Comparison of ENCODE assay signal across 13 mouse cellular contexts in genomic region chr15:86079876-86080275, GRCm38 (mm10). TPM values are rescaled to one million over a fixed set of nuclear protein-coding genes. Genes with fewer than 3 reads are reported as not detected.
DNase-seq lines count a peak whose midpoint lies in the region; ATAC-seq and TF ChIP-seq lines count a peak whose summit lies in the region.
"Had no signal": no experiment of that assay in that cellular context is flagged by ENCODE, and none has a peak within 500 bp of the region (broad histone marks: within the 10 kb centered on the region; RNA-seq: fewer than 3 reads in every experiment).

No protein-coding gene starts in this region.

- TF ChIP-seq EP300 in stomach, postnatal 0 days (optimal IDR thresholded peaks at IDR 0.05), result no peak

- H3K36me3 ChIP-seq in stomach, postnatal 0 days (ENCODE audit: control insufficient read depth, insufficient read depth, low read length), result no peaks in the 10 kb centered on the region
- H3K36me3 ChIP-seq: embryonic facial prominence, embryonic 15.5 days; midbrain, embryonic 12.5 days had no signal

- no peaks in the 10 kb centered on the region; the same call in 1 of the 2 replicates for H3K4me1 ChIP-seq in lung, adult 2 months (ENCODE audit: control insufficient read depth, insufficient read depth, low read length)
- no peaks in the 10 kb centered on the region for H3K4me1 ChIP-seq in stomach, postnatal 0 days (replicated peaks; ENCODE audit: control insufficient read depth, insufficient read depth)

- WGBS in lung, adult 2 months, result 52% methylated on average over 4 of the region's 4 CpGs
- WGBS in stomach, postnatal 0 days, result 65% methylated on average over 4 of the region's 4 CpGs

- no peak overlapping the region for H3K9ac ChIP-seq in stomach, postnatal 0 days (ENCODE audit: low read length)
- H3K9ac ChIP-seq: embryonic facial prominence, embryonic 15.5 days; midbrain, embryonic 12.5 days had no signal

- TF ChIP-seq POLR2A in lung, adult 2 months (IDR thresholded peaks at IDR 0.05; ENCODE audit: borderline replicate concordance, extremely low read depth, low read depth, low read length), result no peak

- peak overlapping the region; percentile 13 for H3K27ac ChIP-seq in stomach, postnatal 0 days (replicated peaks)
- H3K27ac ChIP-seq: embryonic facial prominence, embryonic 15.5 days; midbrain, embryonic 12.5 days had no signal

- ATAC-seq in stomach, postnatal 0 days (ENCODE audit: low FRiP score, low TSS enrichment), result no peak; the same call in 1 of the 2 replicates
- ATAC-seq in erythroblast, adult 5-6 weeks (replicated peaks; ENCODE audit: low FRiP score, poor library complexity, severe bottlenecking), result no peak

- TF ChIP-seq CTCF in lung, adult 2 months (IDR thresholded peaks at IDR 0.05; ENCODE audit: insufficient read depth, low read length), result no peak
- TF ChIP-seq CTCF in stomach, postnatal 0 days (IDR thresholded peaks at IDR 0.05; ENCODE audit: low read depth), result no peak

- H3K4me3 ChIP-seq in lung, adult 2 months (replicated peaks; ENCODE audit: extremely low read depth, low read depth, low read length), result no peak overlapping the region
- H3K4me3 ChIP-seq in stomach, postnatal 0 days (ENCODE audit: low read depth, low read length), result no peak overlapping the region
- H3K4me3 ChIP-seq: embryonic facial prominence, embryonic 15.5 days; midbrain, embryonic 12.5 days had no signal

- peak; percentile 52 for DNase-seq in adrenal gland, postnatal 14 days
- no peak for DNase-seq in adrenal gland, postnatal 4 days (ENCODE audit: low spot score in 2 of 2)
- DNase-seq in lung, postnatal 14 days, result peak; percentile 50
- DNase-seq in lung, adult 2 months, result no peak
- peak; percentile 79 for DNase-seq in kidney, adult 9 months
- no peak for DNase-seq in stomach, postnatal 0 days (ENCODE audit: low spot score)
- DNase-seq in layer of hippocampus, postnatal 25 days (ENCODE audit: extremely low spot score in 1 of 2, low spot score in 1 of 2), result no peak
- DNase-seq: cerebellum, adult 11-12 months; gastrocnemius, postnatal 25 days; liver had no signal

- H3K27me3 ChIP-seq in stomach, postnatal 0 days (ENCODE audit: control insufficient read depth, insufficient read depth, low read length), result no peaks in the 10 kb centered on the region
- H3K27me3 ChIP-seq: embryonic facial prominence, embryonic 15.5 days had no signal

- H3K9me3 ChIP-seq in stomach, postnatal 0 days (ENCODE audit: control insufficient read depth, low read length), result no peaks in the 10 kb centered on the region
- H3K9me3 ChIP-seq: embryonic facial prominence, embryonic 15.5 days; midbrain, embryonic 12.5 days had no signal

- no peak overlapping the region for H3K4me2 ChIP-seq in stomach, postnatal 0 days (replicated peaks; ENCODE audit: low read depth)
- H3K4me2 ChIP-seq: embryonic facial prominence, embryonic 15.5 days; midbrain, embryonic 12.5 days had no signal

RNA-seq across cellular contexts. Expression of gene Gramd4, which starts 22.4 kb away (rescaled TPM):
- 16.1 and 17.5 TPM in 2 replicates for total RNA-seq in adrenal gland, postnatal 14 days (2021)
- total RNA-seq in adrenal gland, postnatal 4 days (2021), result 10 to 100 TPM; 22.9 to 23.1 TPM
- 21.5 and 24.4 TPM in 2 replicates for polyA plus RNA-seq in lung, adult 2 months (2012; rRNA removed)
- 11.1 and 11.4 TPM in 2 replicates for polyA plus RNA-seq in stomach, postnatal 0 days (2015; fragmentation: Nextera tagmentation; extraction: Ambion mirVana)
- 10 to 100 TPM; 25.9 to 27.7 TPM for total RNA-seq in layer of hippocampus, postnatal 25 days (2021)
- 3.3 and 7.3 TPM in 2 replicates for total RNA-seq in erythroblast, adult 5-6 weeks (2015; ENCODE audit: low replicate concordance)
- 8.4 and 11.0 TPM in 2 replicates for total RNA-seq in erythroblast, adult 5-6 weeks (2017; ENCODE audit: low replicate concordance)

RNA-seq across cellular contexts. Expression of gene Celsr1, which starts 46.3 kb away (rescaled TPM):
- 4.5 and 4.6 TPM in 2 replicates for total RNA-seq in adrenal gland, postnatal 14 days (2021)
- 10 to 100 TPM; 11.0 to 14.8 TPM for total RNA-seq in adrenal gland, postnatal 4 days (2021)
- 16.0 and 16.2 TPM in 2 replicates for polyA plus RNA-seq in lung, adult 2 months (2012; rRNA removed)
- polyA plus RNA-seq in stomach, postnatal 0 days (2015; fragmentation: Nextera tagmentation; extraction: Ambion mirVana), result 2.0 and 2.2 TPM in 2 replicates
- total RNA-seq in layer of hippocampus, postnatal 25 days (2021), result 1 to 10 TPM; 4.5 to 6.1 TPM
- 0.38 and 1.5 TPM in 2 replicates for total RNA-seq in erythroblast, adult 5-6 weeks (2015; ENCODE audit: low replicate concordance)
- total RNA-seq in erythroblast, adult 5-6 weeks (2017; ENCODE audit: low replicate concordance), result 0.60 and 0.98 TPM in 2 replicates

Comparison
In these comparisons a context has a peak if more than half of its experiments do, and no peak if none do; other contexts are left out.
1. DNase-seq: peak in adrenal gland, postnatal 14 days (single experiment), lung, postnatal 14 days (single experiment) and kidney, adult 9 months (single experiment); none in adrenal gland, postnatal 4 days (0 of 2), lung, adult 2 months (single experiment), stomach, postnatal 0 days (single experiment) and layer of hippocampus, postnatal 25 days (0 of 2).